Mouse (Mus musculus) gastrocnemius, postnatal 14 days (tissue): ENCODE results near the gene Klhl18. TPM values are rescaled to one million over a fixed set of nuclear protein-coding genes. Genes with fewer than 3 reads are reported as not detected.
"Not testable (repeated sequence)": the region's sequence is repeated elsewhere in the genome, so short reads cannot be mapped to it uniquely, and the experiment has no call there.

Experiments
- DNase-seq: peaks from one replicate; pipeline ENCODE4 v3.0.0; 2021; ENCODE audit warnings: mixed read lengths
- intact Hi-C: fragments of 180-260 bp; cut with DNase I; formaldehyde crosslinking; loops from one replicate; pipeline ENCODE4 v1.15.1; 2025; ENCODE audit warnings: low total_unique reads
- total RNA-seq, 2 experiments: library from RNA; stranded (reverse); gene quantifications; 2 replicates each; pipeline ENCODE4 v1.2.3; 2021

The Klhl18 gene
- total RNA-seq, 2 experiments from 2014 or later, result 6.6 to 8.4 TPM

DNA sequence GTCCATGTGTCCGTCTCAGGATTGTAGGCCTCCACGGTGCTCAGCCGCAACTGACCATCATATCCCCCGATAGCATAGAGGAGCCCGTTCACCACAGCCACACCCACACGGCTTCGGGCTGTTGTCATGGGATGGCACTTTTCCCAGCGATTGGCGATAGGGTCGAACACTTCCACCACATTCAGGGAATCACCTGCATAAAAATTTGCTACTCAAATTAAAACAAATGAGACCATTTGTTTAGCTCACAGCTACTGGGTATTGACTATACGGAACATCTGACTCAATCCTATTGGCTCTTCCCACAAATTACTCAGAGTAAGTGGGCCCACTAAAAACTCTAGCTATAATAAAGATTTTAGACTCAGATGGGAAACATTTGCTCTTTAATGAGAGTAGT is 40.5 kb downstream of the Klhl18 start:
- no peak for DNase-seq
- intact Hi-C loops, result loop anchor here (10.0 kb wide), 1 partner anchor 269 kb away; no protein-coding TSS in a partner anchor

DNA sequence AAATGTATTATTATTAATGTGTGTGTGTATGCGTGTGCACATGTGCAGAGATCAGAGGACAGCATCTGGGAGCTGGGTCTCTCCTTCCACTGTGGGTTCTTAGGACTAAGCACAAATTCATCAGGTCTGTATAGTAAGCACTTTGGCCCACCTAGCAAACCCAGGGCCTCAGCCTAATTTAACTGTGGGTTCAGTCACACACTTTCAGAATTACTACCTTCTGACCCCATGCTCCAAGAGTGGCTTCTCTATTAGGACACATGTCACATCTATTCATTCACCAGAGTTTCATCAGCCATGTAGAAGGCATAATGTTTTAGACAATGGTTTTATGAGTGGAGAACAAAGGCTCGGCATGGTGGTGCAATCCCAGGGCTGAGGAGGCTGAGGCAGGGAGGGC is 43.4 kb downstream of the Klhl18 start:
- intact Hi-C loops, result loop anchor here (10.0 kb wide), 1 partner anchor 272 kb away; no protein-coding TSS in a partner anchor
- DNase-seq, result no peak

DNA sequence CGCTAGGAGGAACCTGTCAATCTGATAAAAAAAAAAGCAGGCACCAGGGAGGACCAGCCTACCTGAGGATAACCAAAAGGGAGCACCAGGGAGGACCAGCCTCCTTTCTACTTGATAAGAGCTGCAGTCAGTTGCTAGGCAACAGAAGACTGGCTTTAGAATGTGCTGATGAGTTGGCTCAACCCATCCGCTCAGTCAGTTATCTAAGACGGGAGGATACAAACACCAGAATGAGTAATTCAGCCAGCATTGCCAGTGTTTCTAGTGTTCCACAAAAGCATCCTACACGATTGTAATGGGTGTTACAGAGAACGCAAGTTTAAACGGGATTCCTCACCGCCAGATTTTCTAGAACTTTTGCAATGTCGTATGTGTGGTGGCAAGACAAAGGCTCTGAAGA is 45.3 kb downstream of the Klhl18 start:
- intact Hi-C loops, result loop anchor here (10.0 kb wide), 1 partner anchor 274 kb away; no protein-coding TSS in a partner anchor
- DNase-seq, result no peak

DNA sequence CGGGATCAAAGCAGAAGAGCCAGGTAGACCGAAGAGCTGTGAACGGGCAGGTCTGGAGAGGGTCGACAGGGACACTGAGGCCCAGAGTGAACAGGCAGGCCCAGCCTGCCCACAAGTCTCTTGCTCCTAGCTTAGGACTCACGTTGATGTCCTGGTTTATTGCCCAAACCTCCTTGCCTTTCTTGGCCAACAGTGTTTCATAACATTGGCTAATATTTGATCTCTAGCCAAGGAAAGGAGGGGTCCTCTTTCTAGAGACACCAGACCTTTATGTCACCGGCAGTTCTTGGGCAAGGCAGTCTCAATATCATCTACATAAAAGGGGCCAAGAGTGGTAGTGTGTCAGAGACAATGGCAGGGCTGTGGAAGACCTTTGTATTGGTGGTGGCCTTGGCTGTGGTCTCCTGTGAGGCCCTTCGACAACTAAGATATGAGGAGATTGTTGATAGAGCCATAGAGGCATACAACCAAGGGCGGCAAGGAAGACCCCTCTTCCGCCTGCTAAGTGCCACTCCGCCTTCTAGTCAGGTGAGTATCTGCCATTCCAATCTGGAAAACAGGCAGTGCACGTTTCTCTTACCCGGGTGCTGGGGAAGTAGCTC is 56.9 kb downstream of the Klhl18 start, which contains the start of gene Ngp:
Gene Ngp (plus strand): TSS at position 237 of the 602 bp plus-strand sequence.
- no peak for DNase-seq
- intact Hi-C loops, result no loop called here

DNA sequence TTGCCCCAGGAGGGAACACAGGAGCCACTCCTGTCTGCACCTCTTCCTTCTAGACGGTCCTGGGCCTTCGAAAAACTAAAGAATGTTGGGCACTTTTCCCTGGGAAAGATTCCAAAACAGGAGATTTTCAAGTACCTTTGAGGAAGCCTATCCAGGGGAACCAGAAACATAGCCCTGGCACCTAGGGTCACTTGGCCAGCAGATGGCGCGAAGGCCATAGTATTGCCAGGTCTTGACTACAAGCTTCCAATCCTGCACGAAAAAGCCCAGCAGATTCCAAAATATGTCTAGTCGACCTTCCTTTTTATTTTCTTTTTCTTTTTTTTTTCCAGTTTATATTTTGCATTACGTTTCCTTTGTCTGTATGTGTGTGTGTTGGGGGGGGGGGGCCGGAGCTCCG is 62.7 kb downstream of the Klhl18 start:
- intact Hi-C loops, result loop anchor here (5.0 kb wide), 1 partner anchor 119 kb away; the partner anchor contains the start of gene Setd2
- DNase-seq, result no peak

DNA sequence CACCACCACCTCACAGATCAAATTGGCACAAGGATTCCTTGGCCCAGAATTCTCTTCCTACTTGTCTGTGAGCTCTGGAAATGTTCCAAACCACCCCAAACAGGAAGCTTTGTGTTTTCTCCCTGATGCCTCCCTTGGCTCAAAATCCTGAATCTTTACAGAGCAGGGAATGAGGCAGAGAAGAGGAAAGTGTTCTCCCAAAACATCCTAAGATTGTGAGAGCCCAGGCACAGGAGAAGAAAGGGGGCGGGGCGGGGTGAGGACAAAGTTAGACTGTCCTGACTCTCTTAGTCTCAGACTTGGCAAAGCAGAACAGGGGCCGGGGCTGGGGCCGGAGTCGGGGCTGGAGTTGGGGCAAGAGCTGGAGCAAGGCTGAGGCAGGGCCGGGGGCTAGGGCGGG is 63.6 kb downstream of the Klhl18 start:
- intact Hi-C loops, result loop anchor here (5.0 kb wide), 1 partner anchor 119 kb away; the partner anchor contains the start of gene Setd2
- DNase-seq, result peak; percentile 23

DNA sequence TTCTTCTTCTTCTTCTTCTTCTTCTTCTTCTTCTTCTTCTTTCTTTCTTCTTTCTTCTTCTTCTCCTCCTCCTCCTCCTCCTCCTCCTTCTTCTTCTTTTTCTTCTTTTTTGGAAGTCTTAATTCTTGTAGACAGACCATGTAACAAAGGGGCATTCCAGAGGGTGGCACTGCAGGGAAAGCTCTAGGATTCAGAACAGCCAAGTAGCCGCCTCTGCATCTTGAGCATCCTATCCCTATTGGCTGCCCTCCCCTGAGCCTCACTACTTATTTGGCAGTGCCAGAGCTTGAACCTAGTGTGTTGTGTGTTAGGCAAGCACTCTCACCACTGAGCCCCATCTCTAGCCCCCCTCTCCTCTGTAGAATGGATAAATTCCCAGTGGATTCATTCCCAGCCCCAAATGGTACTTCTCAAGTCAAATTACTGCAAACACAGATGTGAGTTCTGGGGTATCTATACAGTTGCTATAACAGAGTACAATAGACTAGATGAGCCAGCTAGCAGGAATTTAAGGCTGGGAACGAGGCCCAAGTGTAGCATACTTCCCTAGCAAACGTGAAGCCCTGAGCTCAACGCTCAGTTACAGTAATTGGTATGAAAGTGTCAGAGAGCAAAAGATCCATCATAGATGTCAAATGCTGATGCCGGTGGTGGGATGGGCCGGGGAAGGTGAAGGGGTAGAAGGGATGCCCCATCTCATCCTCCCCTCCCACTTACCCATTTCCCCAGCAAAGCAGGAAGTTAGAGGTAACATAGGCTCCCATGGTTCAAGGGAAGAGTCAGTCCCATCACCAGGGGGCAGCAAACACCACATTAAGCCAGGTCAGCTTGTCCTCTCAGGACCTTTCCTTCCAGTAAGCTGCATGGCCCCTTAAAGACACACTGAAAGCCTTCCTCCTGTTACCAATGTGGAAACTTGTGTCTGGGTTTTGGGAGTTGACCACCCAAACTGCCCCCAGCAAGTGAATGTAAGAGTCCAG is 65.3 kb downstream of the Klhl18 start:
- peak; percentile 85 for DNase-seq
- intact Hi-C loops, result loop anchor here (5.0 kb wide), 1 partner anchor 121 kb away; the partner anchor contains the start of gene Setd2

DNA sequence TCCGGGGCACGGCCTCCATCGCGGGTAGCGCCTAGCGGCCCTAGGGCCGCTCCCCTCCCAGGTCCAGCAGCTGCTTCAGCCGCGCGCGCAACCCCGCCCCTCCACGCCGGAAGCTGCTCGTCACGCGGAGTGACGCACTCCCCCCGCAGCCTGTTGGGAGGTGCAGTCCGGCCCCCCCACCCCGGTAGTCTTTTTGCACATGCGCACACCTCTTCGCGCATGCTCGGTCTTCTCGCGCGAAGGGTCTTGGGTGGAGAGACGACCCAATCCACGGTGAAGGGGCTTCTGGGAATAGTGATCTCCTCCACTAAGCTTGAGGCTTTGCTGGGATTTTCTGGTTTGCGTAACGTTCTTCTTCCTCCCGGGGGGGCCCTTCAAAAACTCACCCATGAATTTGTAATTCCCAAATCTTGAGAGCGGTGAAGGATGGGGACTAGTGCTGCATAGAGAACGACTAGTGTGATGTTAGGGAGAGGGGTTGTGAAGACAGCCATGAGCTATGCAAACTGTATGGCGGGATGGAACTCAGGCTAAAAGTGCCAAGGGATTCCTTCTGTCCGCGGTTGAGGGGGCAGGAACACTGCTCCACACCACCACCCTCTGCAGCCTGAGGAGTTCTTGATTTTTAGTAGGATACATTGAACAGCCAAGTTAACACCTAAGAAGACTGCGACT is 68.3 kb downstream of the Klhl18 start, which contains the start of gene Ptpn23:
Gene Ptpn23 (minus strand): TSS at position 115 of the 675 bp plus-strand sequence.
- DNase-seq, result peak; percentile 97
- intact Hi-C loops, result no loop called here

DNA sequence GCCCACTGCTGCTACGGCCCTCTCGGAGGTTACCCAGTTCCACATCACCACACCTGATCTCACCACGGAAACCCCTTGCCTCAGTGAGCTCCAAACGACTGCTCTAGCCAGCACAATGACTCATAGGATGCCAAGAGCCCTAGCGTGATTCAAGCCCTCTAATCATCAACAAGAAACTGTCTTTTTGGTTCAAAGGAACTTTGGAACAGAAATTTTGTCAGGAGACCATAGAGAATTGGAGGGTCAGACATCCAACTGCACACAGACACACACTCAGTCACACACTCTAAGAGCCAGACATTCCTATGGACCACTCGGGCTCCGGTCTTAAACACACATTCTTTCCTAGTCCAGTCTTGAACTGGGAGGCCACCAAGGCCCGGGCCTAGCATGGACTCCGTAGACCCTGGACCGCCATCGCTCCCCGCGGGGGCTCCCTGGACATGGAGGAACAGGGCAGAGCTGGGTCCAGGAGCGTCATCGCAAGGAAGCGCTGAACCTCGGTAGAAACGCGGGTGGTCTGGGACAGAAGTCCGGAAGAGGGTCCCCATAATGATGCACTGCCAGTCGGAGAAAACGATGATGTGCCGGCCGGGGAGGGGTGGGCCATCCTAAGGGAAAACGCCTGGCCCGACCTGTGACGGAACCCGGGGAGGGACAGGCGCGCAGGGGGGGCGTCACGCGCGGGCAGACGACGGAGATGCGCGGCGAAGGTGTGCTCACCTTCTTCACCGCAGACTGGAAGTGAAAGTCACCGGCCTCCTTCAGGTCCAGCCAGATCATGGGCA is 69.0 kb downstream of the Klhl18 start:
- DNase-seq, result peak; percentile 26
- intact Hi-C loops, result no loop called here

DNA sequence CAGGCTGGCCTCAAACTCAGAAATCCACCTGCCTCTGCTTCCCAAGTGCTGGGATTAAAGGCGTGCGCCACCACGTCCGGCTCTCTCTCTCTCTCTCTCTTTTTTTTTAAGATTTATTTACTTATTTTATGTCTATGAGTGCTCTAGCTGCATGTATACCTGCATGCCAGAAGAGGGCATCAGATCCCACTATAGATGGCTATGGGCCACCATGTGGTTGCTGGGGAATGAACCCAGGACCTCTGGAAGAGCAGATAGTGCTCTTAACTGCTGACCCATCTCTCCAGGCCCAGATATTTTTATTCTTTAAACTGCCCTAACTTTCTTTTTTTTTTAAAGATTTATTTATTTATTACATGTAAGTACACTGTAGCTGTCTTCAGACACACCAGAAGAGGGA is 73.3 kb downstream of the Klhl18 start:
- DNase-seq, intact Hi-C loops: not testable (repeated sequence)

DNA sequence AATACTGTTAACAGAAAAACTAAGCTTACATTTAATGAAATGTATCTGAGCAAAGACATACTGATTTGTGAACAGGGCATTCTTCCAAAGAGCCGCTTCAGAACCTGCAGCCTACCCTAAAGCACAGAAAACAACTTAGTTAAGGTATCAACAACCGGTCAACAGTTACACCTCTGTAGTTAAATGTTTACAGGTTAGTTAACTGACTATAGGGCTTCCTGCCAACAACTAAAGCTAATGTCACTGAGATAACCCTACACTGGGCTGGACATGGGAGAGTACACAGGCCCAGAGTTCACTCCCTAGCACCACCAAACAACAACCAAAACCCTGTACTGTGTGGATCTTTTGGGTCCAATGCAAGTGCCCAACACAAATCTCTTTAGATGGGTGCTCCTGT is 73.8 kb downstream of the Klhl18 start:
- intact Hi-C loops, result no loop called here
- no peak for DNase-seq

DNA sequence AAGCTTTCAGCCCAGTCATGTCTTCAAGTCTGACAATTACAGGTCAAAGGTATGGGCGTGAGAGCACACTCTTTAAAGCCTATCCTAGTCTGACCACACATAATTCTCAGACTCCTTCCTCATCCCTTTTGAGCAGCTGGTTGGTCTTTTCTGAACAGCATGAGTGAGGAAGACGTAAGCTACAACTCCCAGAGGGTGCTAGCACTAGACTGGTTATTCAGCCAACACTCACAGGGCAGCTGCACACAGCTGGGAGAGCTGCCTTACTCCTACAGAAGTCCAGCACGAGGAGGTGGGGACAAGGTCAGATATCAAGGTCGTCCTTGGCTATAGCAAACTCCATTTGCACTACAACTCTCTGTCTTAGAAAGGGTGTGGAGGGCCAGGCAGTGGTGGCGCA is 75.8 kb downstream of the Klhl18 start:
- DNase-seq, result no peak
- intact Hi-C loops, result no loop called here

DNA sequence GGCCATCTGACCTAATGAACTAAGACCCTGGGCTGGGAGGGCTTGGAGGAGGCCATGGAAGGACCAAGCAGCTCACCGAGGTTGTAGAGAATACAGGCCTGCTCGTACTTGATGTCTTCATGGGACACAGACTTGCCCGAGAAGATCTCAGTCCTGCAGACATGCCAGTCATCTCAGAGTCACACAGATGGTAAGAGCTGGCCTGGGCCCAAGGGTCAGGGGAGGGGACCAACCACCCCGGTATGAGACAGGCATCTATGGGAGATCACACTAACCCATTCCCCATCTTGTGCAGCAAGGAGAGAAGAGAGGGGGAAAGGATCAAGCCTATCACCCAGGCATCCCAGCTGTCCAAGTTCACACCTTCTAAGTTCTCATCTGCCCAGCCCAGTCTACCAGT is 83.2 kb downstream of the Klhl18 start:
- intact Hi-C loops, result no loop called here
- DNase-seq, result no peak

DNA sequence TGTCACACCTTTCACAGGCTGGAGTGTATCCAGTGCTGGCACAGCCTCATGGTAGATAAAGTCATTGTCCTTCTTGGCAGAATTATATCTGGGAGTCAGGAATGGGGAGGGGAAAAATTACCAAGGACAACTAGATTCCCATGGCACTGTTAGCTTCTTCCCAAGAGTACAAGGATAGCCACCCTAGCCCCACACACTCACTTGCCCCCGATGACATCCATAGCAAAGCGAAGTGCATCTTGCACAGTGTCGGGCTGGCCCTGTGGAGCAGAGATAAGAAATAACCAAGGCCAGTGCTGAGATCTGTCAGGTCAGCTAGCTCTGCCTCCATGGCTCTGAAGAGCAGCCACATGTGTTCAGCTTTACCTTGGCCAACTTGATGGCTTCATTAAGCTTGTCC is 85.7 kb downstream of the Klhl18 start:
- no peak for DNase-seq
- intact Hi-C loops, result no loop called here

DNA sequence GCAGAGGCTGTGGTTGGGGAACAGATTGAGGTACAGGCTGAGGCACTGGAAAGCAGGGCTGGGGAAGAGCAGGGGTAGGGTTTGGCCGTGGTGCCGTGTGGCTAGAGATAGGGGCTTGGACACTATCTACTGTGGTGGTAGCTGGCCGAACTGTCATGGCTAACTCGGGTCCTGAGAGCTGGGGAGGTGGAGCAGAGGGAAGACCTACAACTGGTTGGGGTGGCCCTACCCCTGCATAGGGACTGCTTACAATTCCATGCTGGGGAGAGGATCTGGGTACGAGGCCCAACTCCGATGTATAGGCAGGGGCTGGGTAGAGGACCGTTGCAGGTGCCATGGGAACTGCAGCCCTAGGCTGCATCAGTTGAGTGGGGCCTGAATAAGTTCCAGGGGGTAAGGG is 88.5 kb downstream of the Klhl18 start:
- intact Hi-C loops, result no loop called here
- DNase-seq, result no peak

DNA sequence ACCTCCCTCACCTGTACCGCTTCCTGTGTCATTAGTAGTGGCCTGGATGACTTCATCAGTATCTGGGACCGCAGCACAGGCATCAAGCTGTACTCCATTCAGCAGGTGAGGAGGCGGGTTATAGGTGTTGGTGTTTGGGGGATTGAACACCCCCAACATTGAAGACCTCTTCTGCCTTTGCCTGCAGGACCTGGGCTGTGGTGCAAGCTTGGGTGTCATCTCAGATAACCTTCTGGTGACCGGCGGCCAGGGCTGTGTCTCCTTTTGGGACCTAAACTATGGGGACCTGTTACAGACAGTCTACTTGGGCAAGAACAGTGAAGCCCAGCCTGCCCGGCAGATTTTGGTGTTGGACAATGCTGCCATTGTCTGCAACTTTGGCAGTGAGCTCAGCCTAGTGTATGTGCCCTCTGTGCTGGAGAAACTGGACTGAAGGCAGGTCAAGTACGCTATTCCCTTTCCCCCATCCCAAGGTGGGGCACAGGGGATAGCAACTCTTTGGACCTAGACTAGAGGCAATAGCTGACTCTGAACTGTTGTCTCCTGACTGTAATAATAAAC is 92.0 kb downstream of the Klhl18 start:
- intact Hi-C loops, result no loop called here
- no peak for DNase-seq

DNA sequence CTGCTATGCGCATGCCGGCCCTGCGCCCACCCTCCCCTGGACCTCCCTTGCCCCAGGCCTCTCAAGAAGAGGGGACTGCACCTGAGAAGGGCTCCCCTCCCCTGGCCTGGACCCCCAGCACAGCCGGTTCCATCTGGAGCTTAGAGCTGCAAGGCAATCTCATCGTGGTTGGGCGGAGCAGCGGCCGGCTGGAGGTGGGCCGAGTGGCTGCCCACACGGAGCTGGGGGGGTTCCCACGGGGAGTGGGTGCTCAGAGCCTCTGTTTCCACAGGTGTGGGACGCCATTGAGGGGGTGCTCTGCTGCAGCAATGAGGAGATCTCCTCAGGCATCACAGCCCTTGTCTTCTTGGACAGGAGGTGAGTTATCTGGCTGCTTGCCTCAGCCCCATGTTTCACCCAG is 95.2 kb downstream of the Klhl18 start:
- intact Hi-C loops, result no loop called here
- no peak for DNase-seq

DNA sequence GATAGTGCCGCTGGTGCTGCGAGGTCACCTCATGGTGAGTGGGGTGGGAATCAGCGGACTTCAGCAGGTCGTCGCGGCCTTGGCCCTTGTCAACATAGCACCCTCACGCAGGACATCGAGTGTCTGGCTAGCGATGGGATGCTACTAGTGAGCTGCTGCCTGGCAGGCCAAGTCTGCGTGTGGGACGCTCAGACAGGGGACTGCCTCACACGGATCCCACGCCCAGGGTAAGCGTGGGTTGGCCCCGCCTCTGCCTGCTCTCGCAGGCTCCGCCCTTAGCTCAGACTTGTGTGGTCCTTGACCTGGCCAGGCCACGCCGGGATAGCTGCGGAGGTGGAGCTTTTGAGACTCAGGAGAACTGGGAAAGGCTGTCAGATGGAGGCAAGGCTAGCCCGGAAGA is 95.8 kb downstream of the Klhl18 start:
- no peak for DNase-seq

DNA sequence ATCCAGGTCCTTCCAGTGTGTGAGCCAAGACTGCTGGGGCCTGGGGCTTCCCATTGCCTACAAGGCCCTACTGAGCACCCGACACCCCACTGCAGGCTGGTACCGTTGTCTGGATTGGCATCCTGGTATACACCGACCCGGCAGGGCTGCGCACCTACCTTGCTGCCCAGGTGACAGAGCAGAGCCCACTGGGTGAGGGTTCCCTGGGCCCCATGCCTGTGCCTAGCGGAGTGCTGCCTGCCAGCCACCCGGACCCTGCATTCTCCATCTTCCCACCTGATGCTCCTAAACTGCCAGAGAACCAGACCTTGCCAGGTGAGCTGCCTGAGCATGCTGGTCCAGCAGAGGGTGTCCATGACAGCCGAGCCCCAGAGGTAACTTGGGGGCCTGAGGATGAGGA is 97.1 kb downstream of the Klhl18 start:
- intact Hi-C loops, result no loop called here
- DNase-seq, result no peak

More for the DNA sequence above, 95.8 kb downstream of the Klhl18 start:
- intact Hi-C loops, result no loop called here
